Mouse (Mus musculus) heart, adult 2 months (tissue): ENCODE measurements around the gene Sdk2.

ENCODE experiments used
- CTCF ChIP-seq: fragments of 200-600 bp; IDR thresholded peaks from 2 replicates; pipeline ENCODE4 v1.8.1; 2022; ENCODE audit warnings: antibody characterized with exemption, mild to moderate bottlenecking, moderate library complexity
- EP300 ChIP-seq: fragments of 200-500 bp; IDR thresholded peaks from 2 replicates; pipeline ENCODE4 v1.6.1; 2011; ENCODE audit warnings: low read depth, low read length, control low read depth; ENCODE audit not compliant: insufficient read depth
- POLR2A ChIP-seq: fragments of 200-500 bp; IDR thresholded peaks from 2 replicates; pipeline ENCODE4 v1.6.1; 2011; ENCODE audit warnings: mild to moderate bottlenecking, low read depth, low read length, control low read depth; ENCODE audit not compliant: insufficient read depth

DNA sequence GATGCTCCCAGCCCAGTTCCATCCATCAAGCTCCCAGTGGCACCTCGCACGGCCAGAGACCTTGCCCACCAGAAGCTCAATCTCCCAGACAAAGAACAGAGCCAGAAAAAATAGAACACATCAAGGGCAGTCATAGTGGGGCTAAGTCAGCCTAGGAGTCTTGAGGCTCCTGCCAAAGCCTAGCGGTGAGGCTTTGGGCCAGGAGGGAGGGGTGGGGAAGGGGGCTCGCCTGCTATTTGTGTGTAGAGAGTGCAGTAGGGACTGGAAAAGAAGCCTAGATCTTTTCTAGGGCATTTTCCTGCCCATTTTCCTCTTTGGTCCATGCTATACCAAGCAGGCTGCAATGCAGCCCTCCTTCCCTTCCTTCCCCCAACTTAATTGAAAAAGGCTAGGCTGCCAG, 76.8 kb downstream of the Sdk2 start:
- TF ChIP-seq EP300, result no peak
- no peak for TF ChIP-seq CTCF
- no peak for TF ChIP-seq POLR2A
